In genomic region chr14:6286931-6287715, GRCm38 (mm10) we compare ENCODE assay signal across 7 mouse cellular contexts. TPM values are rescaled to one million over a fixed set of nuclear protein-coding genes. Genes with fewer than 3 reads are reported as not detected.
A peak's percentile ranks its signal among the peaks of the same experiment; 100 is the strongest.
DNase-seq lines count a peak whose midpoint lies in the region; ATAC-seq lines count a peak whose summit lies in the region.
"Not testable (repeated sequence)": the region's sequence is repeated elsewhere in the genome, so short reads cannot be mapped to it uniquely, and the experiment has no call there.

Gene Gm3411, minus strand, starts transcription at chr14:6287250.

- H3K27ac ChIP-seq in brown adipose tissue, adult 24 weeks (replicated peaks; ENCODE audit: low read depth, low read length) = peak within 1 kb of the TSS; percentile 70; the same call in 1 of the 2 replicates
- not testable (repeated sequence) for H3K27ac ChIP-seq in forebrain, embryonic 13.5 days; heart, embryonic 16.5 days (ENCODE audit: low read length); kidney, embryonic 16.5 days (ENCODE audit: low read length); limb, embryonic 12.5 days; midbrain, embryonic 14.5 days (replicated peaks; ENCODE audit: low read depth, low read length)

- not testable (repeated sequence) for H3K27me3 ChIP-seq in forebrain, embryonic 13.5 days; heart, embryonic 16.5 days (ENCODE audit: control insufficient read depth, insufficient read depth, low read length); kidney, embryonic 16.5 days (ENCODE audit: insufficient read depth, low read length); limb, embryonic 12.5 days; midbrain, embryonic 14.5 days (ENCODE audit: control insufficient read depth, insufficient read depth, low read length)

- peak; percentile 61 for DNase-seq in midbrain, embryonic 14.5 days
- peak; percentile 2 to 4 for DNase-seq in spleen, adult 18-20 months

- H3K4me2 ChIP-seq in forebrain, embryonic 13.5 days = peak within 1 kb of the TSS; percentile 69
- H3K4me2 ChIP-seq in heart, embryonic 16.5 days (ENCODE audit: low read depth, low read length) = peak within 1 kb of the TSS; percentile 65
- peak within 1 kb of the TSS; percentile 62 for H3K4me2 ChIP-seq in kidney, embryonic 16.5 days (replicated peaks; ENCODE audit: low read depth, low read length)
- H3K4me2 ChIP-seq in limb, embryonic 12.5 days = peak within 1 kb of the TSS; percentile 73
- H3K4me2 ChIP-seq in midbrain, embryonic 14.5 days (ENCODE audit: low read length) = peak within 1 kb of the TSS; percentile 55

- H3K36me3 ChIP-seq in forebrain, embryonic 13.5 days (ENCODE audit: poor library complexity, severe bottlenecking); heart, embryonic 16.5 days (ENCODE audit: control insufficient read depth, insufficient read depth); kidney, embryonic 16.5 days (ENCODE audit: insufficient read depth, low read length); limb, embryonic 12.5 days; midbrain, embryonic 14.5 days (ENCODE audit: control insufficient read depth, insufficient read depth, low read length): not testable (repeated sequence)

- H3K4me3 ChIP-seq in brown adipose tissue, adult 24 weeks (ENCODE audit: insufficient read depth, low read depth, low read length) = peak within 1 kb of the TSS; percentile 46
- H3K4me3 ChIP-seq in forebrain, embryonic 13.5 days = peak within 1 kb of the TSS; percentile 51
- peak within 1 kb of the TSS; percentile 52 for H3K4me3 ChIP-seq in heart, embryonic 16.5 days (ENCODE audit: low read length)
- peak within 1 kb of the TSS; percentile 49 for H3K4me3 ChIP-seq in kidney, embryonic 16.5 days (ENCODE audit: low read length)
- peak within 1 kb of the TSS; percentile 48 for H3K4me3 ChIP-seq in limb, embryonic 12.5 days (replicated peaks)
- H3K4me3 ChIP-seq in midbrain, embryonic 14.5 days (replicated peaks; ENCODE audit: low read depth, low read length) = peak within 1 kb of the TSS; percentile 46

- H3K9ac ChIP-seq in forebrain, embryonic 13.5 days = peak within 1 kb of the TSS; percentile 72
- peak within 1 kb of the TSS; percentile 68 for H3K9ac ChIP-seq in heart, embryonic 16.5 days (ENCODE audit: low read length)
- H3K9ac ChIP-seq in kidney, embryonic 16.5 days (replicated peaks; ENCODE audit: low read length) = 0 out of 2 replicates have a peak within 1 kb of the TSS, but pooled peaks have one; percentile 44
- H3K9ac ChIP-seq in limb, embryonic 12.5 days (replicated peaks) = peak within 1 kb of the TSS; percentile 53; the same call in 1 of the 2 replicates
- H3K9ac ChIP-seq in midbrain, embryonic 14.5 days (replicated peaks; ENCODE audit: low read length) = peak within 1 kb of the TSS; percentile 61

- ATAC-seq in forebrain, embryonic 13.5 days; heart, embryonic 16.5 days (replicated peaks; ENCODE audit: extremely low read depth, insufficient read depth, low FRiP score); kidney, embryonic 16.5 days (ENCODE audit: low FRiP score, low TSS enrichment); limb, embryonic 12.5 days (ENCODE audit: insufficient number of reproducible peaks, insufficient read depth, low FRiP score, low TSS enrichment, low read depth); midbrain, embryonic 14.5 days (ENCODE audit: low FRiP score, low TSS enrichment): not testable (repeated sequence)

- WGBS in forebrain, embryonic 13.5 days = 2% methylated on average over 49 of the region's 57 CpGs
- 1% methylated on average over 38 of the region's 57 CpGs for WGBS in heart, embryonic 16.5 days
- 2% methylated on average over 37 of the region's 57 CpGs for whole genome bisulfite sequencing in kidney, embryonic 16.5 days
- WGBS in limb, embryonic 12.5 days = 1% methylated on average over 53 of the region's 57 CpGs
- 2% methylated on average over 46 of the region's 57 CpGs for WGBS in midbrain, embryonic 14.5 days

- not testable (repeated sequence) for H3K9me3 ChIP-seq in forebrain, embryonic 13.5 days (replicated peaks); heart, embryonic 16.5 days (replicated peaks; ENCODE audit: control insufficient read depth, low read length); kidney, embryonic 16.5 days (ENCODE audit: low read length); limb, embryonic 12.5 days; midbrain, embryonic 14.5 days (ENCODE audit: control insufficient read depth, low read length)

- H3K4me1 ChIP-seq in brown adipose tissue, adult 24 weeks (ENCODE audit: control insufficient read depth, insufficient read depth, insufficient read length, low read length); forebrain, embryonic 13.5 days; heart, embryonic 16.5 days (ENCODE audit: control insufficient read depth, insufficient read depth, low read length); kidney, embryonic 16.5 days (ENCODE audit: insufficient read depth, low read length); limb, embryonic 12.5 days (replicated peaks); midbrain, embryonic 14.5 days (ENCODE audit: control insufficient read depth, insufficient read depth, low read length): not testable (repeated sequence)

RNA-seq across cellular contexts. Expression of gene Gm3411, which starts in this region (rescaled TPM):
- polyA plus RNA-seq in brown adipose tissue, adult 24 weeks (2012; ENCODE audit: insufficient read depth, insufficient read length, missing spikeins) = not detected in 2 replicates
- polyA plus RNA-seq in forebrain, embryonic 13.5 days (2015; fragmentation: Nextera tagmentation; extraction: Ambion mirVana) = 3.4 and 4.1 TPM in 2 replicates
- polyA plus RNA-seq in heart, embryonic 16.5 days (2015; fragmentation: Nextera tagmentation; extraction: Ambion mirVana) = 2.3 and 2.9 TPM in 2 replicates
- 0.94 and 1.5 TPM in 2 replicates for polyA plus RNA-seq in kidney, embryonic 16.5 days (2015; fragmentation: Nextera tagmentation; extraction: Ambion mirVana)
- polyA plus RNA-seq in limb, embryonic 12.5 days (2016; fragmentation: Nextera tagmentation; extraction: Ambion mirVana) = 1.2 and 1.4 TPM in 2 replicates
- polyA plus RNA-seq in midbrain, embryonic 14.5 days (2014; fragmentation: Nextera tagmentation; extraction: Ambion mirVana) = 8.0 and 8.8 TPM in 2 replicates
